In the genomic region with DNA sequence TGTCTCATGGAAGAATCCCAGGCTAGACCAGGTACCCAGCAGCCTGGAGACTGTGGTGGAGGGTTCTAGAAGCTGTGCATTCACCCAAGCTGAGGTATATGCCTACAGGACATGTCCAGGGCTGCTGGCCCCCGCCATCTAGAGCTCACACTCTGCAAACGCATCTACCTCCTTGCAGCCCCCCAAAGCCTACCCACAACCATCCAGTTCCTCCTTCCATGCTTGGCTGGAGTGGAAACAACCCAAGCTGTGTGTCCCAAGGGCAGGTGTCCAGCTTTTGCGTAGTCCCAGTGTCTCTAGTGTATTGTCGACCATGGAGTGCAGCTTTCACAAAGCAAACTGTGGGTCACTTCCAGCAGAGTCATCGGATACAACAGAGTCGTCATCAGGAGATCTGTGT, we compare ENCODE assay signal across 21 mouse cellular contexts. TPM values are rescaled to one million over a fixed set of nuclear protein-coding genes. Genes with fewer than 3 reads are reported as not detected.
"Had no signal": no experiment of that assay in that cellular context is flagged by ENCODE, and none has a peak within 500 bp of the region (broad histone marks: within the 10 kb centered on the region; RNA-seq: fewer than 3 reads in every experiment).

No protein-coding gene starts in this region.

- H3K4me3 ChIP-seq: liver, embryonic 15.5 days; lung, embryonic 15.5 days; megakaryocyte, embryonic 14.5 days; midbrain, embryonic 13.5 days; midbrain, embryonic 15.5 days; neural tube, embryonic 12.5 days; stomach, embryonic 15.5 days had no signal

- H3K4me2 ChIP-seq: liver, embryonic 15.5 days; lung, embryonic 15.5 days; midbrain, embryonic 13.5 days; midbrain, embryonic 15.5 days; neural tube, embryonic 12.5 days; stomach, embryonic 15.5 days had no signal

- H3K27ac ChIP-seq: liver, embryonic 15.5 days; lung, embryonic 15.5 days; macrophage; midbrain, embryonic 13.5 days; midbrain, embryonic 15.5 days; neural tube, embryonic 12.5 days; stomach, embryonic 15.5 days; stomach, postnatal 0 days had no signal

- H3K9ac ChIP-seq: liver, embryonic 15.5 days; liver, postnatal 0 days; lung, embryonic 15.5 days; midbrain, embryonic 13.5 days; midbrain, embryonic 15.5 days; neural tube, embryonic 12.5 days; stomach, embryonic 15.5 days had no signal

- H3K9me3 ChIP-seq: liver, embryonic 15.5 days; lung, embryonic 15.5 days; megakaryocyte, embryonic 14.5 days; midbrain, embryonic 13.5 days; midbrain, embryonic 15.5 days; neural tube, embryonic 12.5 days; stomach, embryonic 15.5 days had no signal

- DNase-seq: liver, postnatal 0 days; lung, adult 2 months; lung, postnatal 14 days; lung, postnatal 36 days; right cerebral cortex, postnatal 14 days; thymus, adult 2 months; thymus, postnatal 25 days; thymus, postnatal 4 days had no signal

- ATAC-seq: liver, postnatal 0 days; lung, postnatal 0 days; midbrain, embryonic 13.5 days; midbrain, embryonic 15.5 days had no signal

- H3K36me3 ChIP-seq: liver, embryonic 15.5 days; lung, embryonic 15.5 days; midbrain, embryonic 13.5 days; midbrain, embryonic 15.5 days; neural tube, embryonic 12.5 days; stomach, embryonic 15.5 days had no signal

- H3K27me3 ChIP-seq: lung, embryonic 15.5 days; midbrain, embryonic 15.5 days had no signal

RNA-seq across cellular contexts. Expression of gene Mmel1, which starts 2.1 kb away (rescaled TPM):
- total RNA-seq: megakaryocyte progenitor cell, adult 5-6 weeks; neutrophil, adult 5-6 weeks had no signal
- polyA plus RNA-seq: macrophage; stomach, postnatal 0 days had no signal

RNA-seq across cellular contexts. Expression of gene Ttc34, which starts 30.0 kb away (rescaled TPM):
- total RNA-seq: megakaryocyte progenitor cell, adult 5-6 weeks; monocyte, adult 5-6 weeks; neutrophil, adult 5-6 weeks had no signal
- polyA plus RNA-seq: liver, embryonic 15.5 days; liver, postnatal 0 days; macrophage had no signal
